Comparison of ENCODE assay signal across 29 mouse cellular contexts in genomic region chr6:106750291-106750690, GRCm38 (mm10). TPM values are rescaled to one million over a fixed set of nuclear protein-coding genes. Genes with fewer than 3 reads are reported as not detected.
DNase-seq lines count a peak whose midpoint lies in the region; ATAC-seq and TF ChIP-seq lines count a peak whose summit lies in the region.
"Had no signal": no experiment of that assay in that cellular context is flagged by ENCODE, and none has a peak within 500 bp of the region (broad histone marks: within the 10 kb centered on the region; RNA-seq: fewer than 3 reads in every experiment).

No protein-coding gene starts in this region.

- no peak for TF ChIP-seq POLR2A in bone marrow macrophage, adult 2 months (IDR thresholded peaks at IDR 0.05; ENCODE audit: borderline replicate concordance, low read depth, low read length)

- no peaks in the 10 kb centered on the region for H3K36me3 ChIP-seq in hindbrain, postnatal 0 days (ENCODE audit: insufficient read depth, low read length)
- H3K36me3 ChIP-seq in hindbrain, embryonic 13.5 days = no peaks in the 10 kb centered on the region
- H3K36me3 ChIP-seq: embryonic facial prominence, embryonic 10.5 days; forebrain, embryonic 12.5 days; hindbrain, embryonic 15.5 days; midbrain, embryonic 12.5 days had no signal

- DNase-seq in hindbrain, postnatal 0 days (ENCODE audit: low spot score) = peak; percentile 10
- DNase-seq in B cell, adult 2 months = peak; percentile 67 to 72
- DNase-seq in retina, postnatal 1 day = no peak
- DNase-seq: adrenal gland, postnatal 10 days; cerebellum, adult 8-10 months; kidney, adult 9 months; kidney, postnatal 14 days; layer of hippocampus, postnatal 36 days; lung, adult 18-20 months; lung, postnatal 10 days had no signal

- H3K4me1 ChIP-seq in hindbrain, postnatal 0 days (ENCODE audit: insufficient read depth, low read length) = no peaks in the 10 kb centered on the region
- H3K4me1 ChIP-seq in hindbrain, embryonic 13.5 days (replicated peaks) = no peaks in the 10 kb centered on the region
- peaks cover 2% of the 10 kb centered on the region; the same call in 1 of the 2 replicates for H3K4me1 ChIP-seq in bone marrow macrophage, adult 2 months (ENCODE audit: control insufficient read depth, insufficient read depth, low read length)
- H3K4me1 ChIP-seq: embryonic facial prominence, embryonic 10.5 days; forebrain, embryonic 12.5 days; hindbrain, embryonic 15.5 days; midbrain, embryonic 12.5 days had no signal

- no peaks in the 10 kb centered on the region for H3K27me3 ChIP-seq in hindbrain, postnatal 0 days (ENCODE audit: insufficient read depth, low read length)
- H3K27me3 ChIP-seq in hindbrain, embryonic 13.5 days = no peaks in the 10 kb centered on the region
- H3K27me3 ChIP-seq: forebrain, embryonic 12.5 days; hindbrain, embryonic 15.5 days; midbrain, embryonic 12.5 days had no signal

- no peak for TF ChIP-seq CTCF in hindbrain, postnatal 0 days (IDR thresholded peaks at IDR 0.05; ENCODE audit: low read depth)
- no peak for TF ChIP-seq CTCF in bone marrow macrophage, adult 2 months (IDR thresholded peaks at IDR 0.05; ENCODE audit: low read depth, low read length)

- 52% methylated on average over 7 of the region's 7 CpGs for WGBS in hindbrain, postnatal 0 days
- 66% methylated on average over 7 of the region's 7 CpGs for WGBS in hindbrain, embryonic 13.5 days

- no peak for ATAC-seq in hindbrain, postnatal 0 days
- no peak for ATAC-seq in hindbrain, embryonic 13.5 days (ENCODE audit: low FRiP score)
- ATAC-seq in neutrophil, adult 5-6 weeks (ENCODE audit: extremely low read depth, insufficient number of reproducible peaks, low FRiP score, poor library complexity, severe bottlenecking) = peak; percentile 85
- no peak for ATAC-seq in erythroblast, adult 5-6 weeks (replicated peaks; ENCODE audit: low FRiP score, poor library complexity, severe bottlenecking)
- ATAC-seq: intestine, embryonic 16.5 days had no signal

- H3K4me3 ChIP-seq in hindbrain, postnatal 0 days (ENCODE audit: low read length) = no peak overlapping the region
- no peak overlapping the region for H3K4me3 ChIP-seq in hindbrain, embryonic 13.5 days
- peak overlapping the region; percentile 19; the same call in 1 of the 2 replicates for H3K4me3 ChIP-seq in bone marrow macrophage, adult 2 months (ENCODE audit: insufficient read depth, low read length)
- H3K4me3 ChIP-seq: embryonic facial prominence, embryonic 10.5 days; forebrain, embryonic 12.5 days; hindbrain, embryonic 15.5 days; layer of hippocampus, adult 2 months; midbrain, embryonic 12.5 days had no signal

- no peak overlapping the region for H3K9ac ChIP-seq in hindbrain, postnatal 0 days (replicated peaks; ENCODE audit: low read length)
- H3K9ac ChIP-seq in hindbrain, embryonic 13.5 days = no peak overlapping the region
- H3K9ac ChIP-seq: forebrain, embryonic 12.5 days; hindbrain, embryonic 15.5 days; midbrain, embryonic 12.5 days had no signal

- no peaks in the 10 kb centered on the region for H3K9me3 ChIP-seq in hindbrain, postnatal 0 days (ENCODE audit: low read length)
- no peaks in the 10 kb centered on the region for H3K9me3 ChIP-seq in hindbrain, embryonic 13.5 days
- H3K9me3 ChIP-seq: embryonic facial prominence, embryonic 10.5 days; forebrain, embryonic 12.5 days; hindbrain, embryonic 15.5 days; midbrain, embryonic 12.5 days had no signal

- no peak overlapping the region for H3K4me2 ChIP-seq in hindbrain, postnatal 0 days (ENCODE audit: low read depth, low read length)
- H3K4me2 ChIP-seq in hindbrain, embryonic 13.5 days = no peak overlapping the region
- H3K4me2 ChIP-seq: forebrain, embryonic 12.5 days; heart, embryonic 11.5 days; hindbrain, embryonic 15.5 days; midbrain, embryonic 12.5 days had no signal

- H3K27ac ChIP-seq in hindbrain, postnatal 0 days = no peak overlapping the region
- no peak overlapping the region for H3K27ac ChIP-seq in hindbrain, embryonic 13.5 days
- H3K27ac ChIP-seq in bone marrow macrophage, adult 2 months (ENCODE audit: insufficient read depth, low read depth, low read length) = no peak overlapping the region
- H3K27ac ChIP-seq: embryonic facial prominence, embryonic 10.5 days; forebrain, embryonic 12.5 days; hindbrain, embryonic 15.5 days; layer of hippocampus, adult 2 months; midbrain, embryonic 12.5 days had no signal

RNA-seq across cellular contexts. Expression of gene Il5ra, which starts 1.5 kb away (rescaled TPM):
- total RNA-seq in hindbrain, postnatal 0 days (2014; rRNA removed) = not detected in 2 replicates
- not detected in 2 replicates for polyA plus RNA-seq in hindbrain, postnatal 0 days (2015; fragmentation: Nextera tagmentation; extraction: Ambion mirVana)
- polyA plus RNA-seq in hindbrain, embryonic 13.5 days (2015; fragmentation: Nextera tagmentation; extraction: Ambion mirVana) = not detected in 2 replicates
- polyA plus RNA-seq in bone marrow macrophage, adult 2 months (2012; ENCODE audit: insufficient read depth, insufficient read length, missing spikeins) = not detected in 2 replicates
- total RNA-seq in neutrophil, adult 5-6 weeks (2017) = 25.5 and 30.4 TPM in 2 replicates
- total RNA-seq in erythroblast, adult 5-6 weeks (2015; ENCODE audit: low replicate concordance) = 1.7 and 5.9 TPM in 2 replicates
- total RNA-seq in erythroblast, adult 5-6 weeks (2017; ENCODE audit: low replicate concordance) = 0.68 and 0.70 TPM in 2 replicates
- total RNA-seq: gastrocnemius, adult 18-20 months; layer of hippocampus, adult 2 months; layer of hippocampus, postnatal 36 days; left cerebral cortex, postnatal 10 days had no signal
- polyA plus RNA-seq: C2C12; cortical plate, adult 2 months; embryonic facial prominence, embryonic 10.5 days; forebrain, embryonic 12.5 days; heart, embryonic 11.5 days; heart, postnatal 0 days; intestine, embryonic 16.5 days; limb, embryonic 11.5 days; liver, adult 2 months; midbrain, embryonic 12.5 days; neural tube, embryonic 11.5 days had no signal

RNA-seq across cellular contexts. Expression of gene Trnt1, which starts 18.6 kb away (rescaled TPM):
- total RNA-seq in hindbrain, postnatal 0 days (2014; rRNA removed) = 27.8 and 33.9 TPM in 2 replicates
- polyA plus RNA-seq in hindbrain, postnatal 0 days (2015; fragmentation: Nextera tagmentation; extraction: Ambion mirVana) = 56.6 and 56.7 TPM in 2 replicates
- polyA plus RNA-seq in hindbrain, embryonic 13.5 days (2015; fragmentation: Nextera tagmentation; extraction: Ambion mirVana) = 63.3 and 65.8 TPM in 2 replicates
- 22.1 and 24.9 TPM in 2 replicates for polyA plus RNA-seq in bone marrow macrophage, adult 2 months (2012; ENCODE audit: insufficient read depth, insufficient read length, missing spikeins)
- 93.4 and 106 TPM in 2 replicates for total RNA-seq in neutrophil, adult 5-6 weeks (2017)
- total RNA-seq in erythroblast, adult 5-6 weeks (2015; ENCODE audit: low replicate concordance) = 11.3 and 13.8 TPM in 2 replicates
- 30.8 and 38.8 TPM in 2 replicates for total RNA-seq in erythroblast, adult 5-6 weeks (2017; ENCODE audit: low replicate concordance)

RNA-seq across cellular contexts. Expression of gene Crbn, which starts 49.6 kb away (rescaled TPM):
- 41.5 and 48.8 TPM in 2 replicates for total RNA-seq in hindbrain, postnatal 0 days (2014; rRNA removed)
- polyA plus RNA-seq in hindbrain, postnatal 0 days (2015; fragmentation: Nextera tagmentation; extraction: Ambion mirVana) = 53.1 and 55.5 TPM in 2 replicates
- 62.2 and 64.9 TPM in 2 replicates for polyA plus RNA-seq in hindbrain, embryonic 13.5 days (2015; fragmentation: Nextera tagmentation; extraction: Ambion mirVana)
- 36.6 and 43.2 TPM in 2 replicates for polyA plus RNA-seq in bone marrow macrophage, adult 2 months (2012; ENCODE audit: insufficient read depth, insufficient read length, missing spikeins)
- total RNA-seq in neutrophil, adult 5-6 weeks (2017) = 83.9 and 84.3 TPM in 2 replicates
- 15.0 and 25.5 TPM in 2 replicates for total RNA-seq in erythroblast, adult 5-6 weeks (2015; ENCODE audit: low replicate concordance)
- total RNA-seq in erythroblast, adult 5-6 weeks (2017; ENCODE audit: low replicate concordance) = 30.3 and 37.2 TPM in 2 replicates
